Mouse (Mus musculus): ENCODE data around the gene Myl7. TPM values are rescaled to one million over a fixed set of nuclear protein-coding genes. Genes with fewer than 3 reads are reported as not detected.

Myl7 gene
- polyA plus RNA-seq, 1 experiment from 2014 or later = 4,508 TPM

DNA sequence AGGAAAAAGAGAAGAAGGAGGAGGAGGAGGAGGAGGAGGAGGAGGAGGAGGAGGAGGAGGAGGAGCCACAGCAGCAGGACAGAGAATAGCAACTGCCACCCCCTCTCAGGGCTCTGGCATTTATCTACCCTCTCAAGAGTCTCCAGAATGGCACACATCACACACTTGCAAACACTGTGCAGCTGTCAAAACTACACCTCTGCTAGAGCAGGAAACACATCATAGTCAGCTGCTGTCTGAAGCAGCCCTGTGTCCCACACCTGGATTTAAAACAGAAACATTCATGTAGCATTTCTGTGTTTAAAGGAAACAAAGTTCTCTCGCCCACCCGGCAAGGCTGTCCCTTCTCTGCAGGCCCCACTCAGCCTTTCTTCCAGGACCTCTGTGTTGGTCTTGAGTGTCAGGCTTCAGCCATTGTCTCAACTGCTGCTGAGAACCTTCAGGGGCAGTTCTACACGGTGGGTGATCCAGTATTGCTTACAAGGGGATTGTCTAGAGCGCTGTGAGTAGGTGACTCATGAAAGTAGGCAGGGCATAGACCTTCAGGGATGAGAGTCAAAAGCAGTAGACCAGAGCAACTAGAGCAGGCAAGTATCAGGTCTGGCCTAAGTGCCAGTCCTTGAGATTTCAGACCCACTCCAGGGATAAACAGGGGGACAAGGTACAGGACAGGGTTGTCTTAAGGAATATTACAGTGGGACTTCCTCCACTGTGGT lies 47.4 kb downstream of the Myl7 start:
- peak overlapping the region; percentile 74 for H3K27ac ChIP-seq (replicated peaks)
- WGBS = 40% methylated on average over 4 of the region's 4 CpGs
- no peaks in the 10 kb centered on the region for H3K36me3 ChIP-seq
- no peak; the same call in 1 of the 2 replicates for ATAC-seq (ENCODE audit: extremely low read depth, insufficient number of reproducible peaks, low FRiP score, low TSS enrichment)
- no peak overlapping the region for H3K4me3 ChIP-seq
- H3K27me3 ChIP-seq (replicated peaks) = no peaks in the 10 kb centered on the region
- H3K4me2 ChIP-seq = no peak overlapping the region
- H3K4me1 ChIP-seq = peaks cover 54% of the 10 kb centered on the region
- no peaks in the 10 kb centered on the region for H3K9me3 ChIP-seq
- H3K9ac ChIP-seq = 0 out of 2 replicates have a peak overlapping the region, but pooled peaks have one; percentile 28

DNA sequence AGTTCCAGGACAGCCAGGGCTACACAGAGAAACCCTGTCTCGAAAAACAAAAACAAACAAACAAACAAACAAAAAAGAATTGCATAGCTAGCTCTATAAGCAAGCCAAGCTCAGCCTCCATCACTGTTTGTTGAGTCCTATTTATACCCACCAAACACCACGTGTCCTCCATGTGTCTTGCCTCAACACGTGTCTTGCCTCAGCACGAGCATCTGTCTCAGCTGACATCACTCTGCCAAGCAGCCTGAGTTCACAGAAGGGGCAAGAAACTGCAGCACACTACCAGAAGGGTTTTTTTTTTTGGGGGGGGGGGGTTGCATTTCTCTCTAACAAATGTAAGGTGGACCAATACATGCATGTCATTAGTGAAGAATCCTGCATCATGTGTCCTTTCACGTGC lies 48.1 kb downstream of the Myl7 start:
- no peaks in the 10 kb centered on the region for H3K36me3 ChIP-seq
- no peak for ATAC-seq (ENCODE audit: extremely low read depth, insufficient number of reproducible peaks, low FRiP score, low TSS enrichment)
- no peaks in the 10 kb centered on the region for H3K27me3 ChIP-seq (replicated peaks)
- H3K9ac ChIP-seq = no peak overlapping the region
- H3K4me2 ChIP-seq = no peak overlapping the region
- H3K4me3 ChIP-seq = no peak overlapping the region
- H3K27ac ChIP-seq (replicated peaks) = no peak overlapping the region
- H3K4me1 ChIP-seq = peaks cover 48% of the 10 kb centered on the region
- 47% methylated on average over 5 of the region's 5 CpGs for whole genome bisulfite sequencing
- no peaks in the 10 kb centered on the region for H3K9me3 ChIP-seq

DNA sequence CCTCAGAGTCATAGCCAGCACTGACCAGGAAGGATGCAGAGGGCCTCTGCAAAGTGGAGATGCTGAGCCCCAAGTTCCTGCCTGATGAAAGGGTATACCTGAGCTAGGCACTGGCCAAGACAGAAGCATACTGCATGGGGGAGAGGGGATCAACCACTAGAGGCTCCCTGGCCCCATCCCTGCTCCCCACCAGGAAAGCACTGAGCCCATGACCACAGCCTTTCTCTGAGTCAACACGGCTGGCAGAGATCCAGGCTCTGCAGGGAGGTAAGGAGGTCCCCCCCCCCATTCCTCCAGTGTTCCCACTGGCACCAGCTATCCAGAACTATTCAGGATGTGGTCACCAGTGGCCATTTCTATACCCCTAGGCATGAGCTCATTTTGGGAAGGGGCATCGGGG lies 49.3 kb downstream of the Myl7 start:
- WGBS = 72% methylated on average over 2 of the region's 2 CpGs
- Histone ChIP-seq H3K4me1 (peaks cover 47% of the 10 kb centered on the region), H3K9me3 (no peaks in the 10 kb centered on the region), H3K27ac (replicated peaks) (peak overlapping the region; percentile 36; the same call in 1 of the 2 replicates), H3K9ac (no peak overlapping the region), H3K27me3 (replicated peaks) (no peaks in the 10 kb centered on the region), H3K4me3 (no peak overlapping the region), H3K36me3 (no peaks in the 10 kb centered on the region), H3K4me2 (no peak overlapping the region)
- peak; percentile 28; the same call in 1 of the 2 replicates for ATAC-seq (ENCODE audit: extremely low read depth, insufficient number of reproducible peaks, low FRiP score, low TSS enrichment)

DNA sequence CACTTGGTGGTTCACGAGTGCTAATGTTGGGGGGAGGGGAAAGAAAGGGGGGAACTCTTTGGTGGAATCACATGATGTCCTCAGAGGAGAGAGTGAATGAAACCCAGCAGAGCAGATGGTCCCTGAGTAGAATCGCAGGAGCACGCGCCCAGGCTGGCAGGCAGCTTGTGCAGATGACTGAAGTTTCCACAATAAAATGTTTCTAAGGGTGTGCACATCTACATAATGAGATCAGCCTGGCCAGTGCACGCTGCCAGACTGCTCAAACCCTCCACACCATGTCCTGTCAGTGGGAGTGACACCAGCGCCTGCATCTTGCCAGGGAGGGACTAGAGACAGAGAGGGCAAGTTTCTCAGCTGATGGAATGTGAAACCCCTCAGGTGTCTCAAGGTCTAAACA lies 49.8 kb downstream of the Myl7 start:
- Histone ChIP-seq H3K4me2 (no peak overlapping the region), H3K4me1 (peaks cover 47% of the 10 kb centered on the region), H3K9me3 (no peaks in the 10 kb centered on the region), H3K9ac (no peak overlapping the region), H3K36me3 (no peaks in the 10 kb centered on the region), H3K4me3 (no peak overlapping the region), H3K27me3 (replicated peaks) (no peaks in the 10 kb centered on the region), H3K27ac (replicated peaks) (peak overlapping the region; percentile 36)
- ATAC-seq (ENCODE audit: extremely low read depth, insufficient number of reproducible peaks, low FRiP score, low TSS enrichment) = no peak
- WGBS = 48% methylated on average over 6 of the region's 6 CpGs

DNA sequence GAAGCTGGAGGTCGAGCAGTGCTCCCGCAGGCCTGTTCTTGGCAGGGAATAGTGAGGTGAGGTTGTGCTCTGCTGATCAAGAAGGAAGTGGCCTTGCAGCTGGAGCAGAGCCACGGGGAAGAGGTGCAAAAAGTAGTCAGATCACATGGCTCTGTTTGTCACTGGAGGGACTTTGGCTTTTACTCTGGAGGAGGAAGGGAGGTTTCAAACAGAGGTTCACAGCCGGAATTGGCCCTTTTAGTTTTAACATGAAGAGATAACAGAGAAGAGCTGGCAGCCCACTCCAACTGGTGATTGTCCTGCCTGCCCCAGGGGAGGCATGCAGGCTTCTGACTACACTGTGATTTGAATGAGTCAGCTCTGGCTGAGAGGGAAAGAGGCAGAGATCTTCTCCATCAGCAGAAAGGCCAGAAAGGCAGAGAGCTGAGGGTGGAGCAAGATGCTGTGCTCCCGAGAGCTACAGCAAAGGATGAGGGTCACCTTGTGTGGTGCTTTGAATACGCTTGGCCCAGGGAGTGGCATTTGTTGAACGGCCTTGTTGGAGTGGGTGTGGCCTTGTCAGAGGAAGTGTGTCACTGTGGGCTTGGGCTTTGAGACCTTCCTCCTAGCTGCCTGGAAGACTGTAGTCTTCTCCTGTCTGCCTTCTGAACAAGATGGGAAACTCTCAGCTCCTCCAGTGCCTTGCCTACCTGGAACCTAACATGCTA lies 51.8 kb downstream of the Myl7 start:
- H3K36me3 ChIP-seq = no peaks in the 10 kb centered on the region
- H3K4me2 ChIP-seq = no peak overlapping the region
- peaks cover 38% of the 10 kb centered on the region for H3K4me1 ChIP-seq
- H3K27ac ChIP-seq (replicated peaks) = peak overlapping the region; percentile 45
- H3K9me3 ChIP-seq = peaks cover 3% of the 10 kb centered on the region; the same call in 1 of the 2 replicates
- H3K27me3 ChIP-seq (replicated peaks) = no peaks in the 10 kb centered on the region
- 42% methylated on average over 7 of the region's 7 CpGs for WGBS
- H3K9ac ChIP-seq = no peak overlapping the region
- no peak; the same call in 1 of the 2 replicates for ATAC-seq (ENCODE audit: extremely low read depth, insufficient number of reproducible peaks, low FRiP score, low TSS enrichment)
- H3K4me3 ChIP-seq = no peak overlapping the region

Other genes starting within 250 kb of the Myl7 start
- 175 and 191 TPM in 2 replicates for gene Mrps24, start 183.1 kb downstream of the Myl7 start, polyA plus RNA-seq (2015; fragmentation: Nextera tagmentation; extraction: Ambion mirVana)
- 26.6 and 30.0 TPM in 2 replicates for gene Urgcp, start 136.4 kb downstream of the Myl7 start, polyA plus RNA-seq (2015; fragmentation: Nextera tagmentation; extraction: Ambion mirVana)
- 85.7 and 86.0 TPM in 2 replicates for gene Dbnl, start 110.3 kb downstream of the Myl7 start, polyA plus RNA-seq (2015; fragmentation: Nextera tagmentation; extraction: Ambion mirVana)
- gene Pgam2, start 95.0 kb downstream of the Myl7 start, polyA plus RNA-seq (2015; fragmentation: Nextera tagmentation; extraction: Ambion mirVana) = 801 and 908 TPM in 2 replicates
- 5.8 and 6.9 TPM in 2 replicates for gene Polm, start 60.8 kb downstream of the Myl7 start, polyA plus RNA-seq (2015; fragmentation: Nextera tagmentation; extraction: Ambion mirVana)
- 32.3 and 36.1 TPM in 2 replicates for gene Aebp1, start 36.8 kb downstream of the Myl7 start, polyA plus RNA-seq (2015; fragmentation: Nextera tagmentation; extraction: Ambion mirVana)
- gene Pold2, start 20.5 kb downstream of the Myl7 start, polyA plus RNA-seq (2015; fragmentation: Nextera tagmentation; extraction: Ambion mirVana) = 109 and 127 TPM in 2 replicates
- 1.2 and 1.5 TPM in 2 replicates for gene Gck, start 51.3 kb upstream of the Myl7 start, polyA plus RNA-seq (2015; fragmentation: Nextera tagmentation; extraction: Ambion mirVana)
- gene Ykt6, start 56.9 kb upstream of the Myl7 start, polyA plus RNA-seq (2015; fragmentation: Nextera tagmentation; extraction: Ambion mirVana) = 39.1 and 41.1 TPM in 2 replicates
- 2.4 and 2.7 TPM in 2 replicates for gene Camk2b, start 167.6 kb upstream of the Myl7 start, polyA plus RNA-seq (2015; fragmentation: Nextera tagmentation; extraction: Ambion mirVana)